Comparison of ENCODE assay signal across 1 mouse cellular context in genomic region chr7:132368859-132369258, GRCm38 (mm10).
TF ChIP-seq lines count a peak whose summit lies in the region.

No protein-coding gene starts in this region.

TF ChIP-seq in MEL, 35 proteins besides CTCF, POLR2A, EP300 and RAD21 (continued from another document):
- no peak for TF ChIP-seq ZMIZ1 (IDR thresholded peaks at IDR 0.05; ENCODE audit: low read depth, low read length)
- no peak for TF ChIP-seq MYC (IDR thresholded peaks at IDR 0.05; ENCODE audit: low read depth, low read length)
- TF ChIP-seq USF2 (IDR thresholded peaks at IDR 0.05; ENCODE audit: borderline replicate concordance in 1 of 2, insufficient read depth in 1 of 2, low read depth in 1 of 2, low read length in 2 of 2) = no peak
- TF ChIP-seq ELF1 (IDR thresholded peaks at IDR 0.05; ENCODE audit: low read depth, low read length) = no peak
- TF ChIP-seq SIN3A (IDR thresholded peaks at IDR 0.05; ENCODE audit: low read length) = no peak
- no peak for TF ChIP-seq RCOR1 (IDR thresholded peaks at IDR 0.05; ENCODE audit: low read depth, low read length)
- TF ChIP-seq BHLHE40 (IDR thresholded peaks at IDR 0.05; ENCODE audit: borderline replicate concordance, low read depth, low read length) = no peak
- no peak for TF ChIP-seq TAL1 (IDR thresholded peaks at IDR 0.05; ENCODE audit: low read length)
- no peak for TF ChIP-seq MXI1 (IDR thresholded peaks at IDR 0.05; ENCODE audit: low read depth, low read length)
- no peak for TF ChIP-seq GATA1 (IDR thresholded peaks at IDR 0.05; ENCODE audit: low read depth, low read length)
- no peak for TF ChIP-seq MAFK (IDR thresholded peaks at IDR 0.05; ENCODE audit: borderline replicate concordance, low read depth, low read length)
